Mouse (Mus musculus) MEL (cell line): ENCODE measurements around the gene Hes2.

Experiments used
- GATA1 ChIP-seq: IDR thresholded peaks from 2 replicates; pipeline ENCODE4 v1.6.1; 2011; ENCODE audit warnings: low read depth, low read length, improper control_type of control experiment
- HCFC1 ChIP-seq: IDR thresholded peaks from 2 replicates; pipeline ENCODE4 v1.6.1; 2012; ENCODE audit warnings: low read depth, mild to moderate bottlenecking, inconsistent platforms, low read length, improper control_type of control experiment, moderate library complexity
- KAT2A ChIP-seq: conservative IDR thresholded peaks from 2 replicates; pipeline ENCODE4 v1.6.1; 2012; ENCODE audit warnings: low read depth, low read length, improper control_type of control experiment, inconsistent platforms
- MXI1 ChIP-seq: IDR thresholded peaks from 2 replicates; pipeline ENCODE4 v1.6.1; 2011; ENCODE audit warnings: mild to moderate bottlenecking, low read depth, low read length, improper control_type of control experiment

DNA sequence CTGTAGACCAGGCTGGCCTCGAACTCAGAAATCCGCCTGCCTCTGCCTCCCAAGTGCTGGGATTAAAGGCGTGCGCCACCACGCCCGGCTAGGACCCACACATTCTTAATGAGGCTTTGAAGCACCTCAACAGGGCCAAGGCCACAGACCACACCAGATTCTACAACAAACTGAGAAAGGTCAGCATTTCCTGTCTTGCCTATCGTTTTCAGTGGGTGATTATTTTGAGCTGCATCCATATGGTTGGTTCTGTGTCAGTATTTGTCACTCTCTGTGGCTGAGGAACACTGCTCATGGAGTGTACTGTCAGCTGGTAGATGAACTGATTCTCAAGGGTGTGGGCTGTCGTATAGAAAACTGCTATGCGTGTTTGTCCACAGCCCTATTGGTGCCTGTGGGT lies 37.6 kb downstream of the Hes2 start:
- no peak for TF ChIP-seq HCFC1
- TF ChIP-seq MXI1 = no peak
- no peak for TF ChIP-seq GATA1
- TF ChIP-seq KAT2A = no peak
